Mouse (Mus musculus) brown adipose tissue, adult 24 weeks (tissue): ENCODE measurements around the gene Anxa7. TPM values are rescaled to one million over a fixed set of nuclear protein-coding genes. Genes with fewer than 3 reads are reported as not detected.

Experiments used
- H3K27ac ChIP-seq: fragments of 200-500 bp; replicated peaks from 2 replicates; pipeline ENCODE4 v1.5.1; 2012; ENCODE audit warnings: low read depth, mild to moderate bottlenecking, low read length
- H3K4me1 ChIP-seq: fragments of 200-500 bp; 2 replicates; pipeline ENCODE4 v1.6.1; 2012; ENCODE audit warnings: low read length, mixed read lengths; ENCODE audit not compliant: control insufficient read depth, insufficient read depth, insufficient read length
- H3K4me3 ChIP-seq: fragments of 200-500 bp; 2 replicates; pipeline ENCODE4 v1.5.1; 2012; ENCODE audit warnings: low read depth, mild to moderate bottlenecking, low read length, moderate library complexity; ENCODE audit not compliant: insufficient read depth
- polyA plus RNA-seq: library from polyadenylated mRNA; stranded (reverse); fragments of >200 nt; gene quantifications from 2 replicates; pipeline ENCODE4 v1.2.4, GENCODE M21; 2012; ENCODE audit not compliant: missing spikeins, insufficient read depth, insufficient read length

Anxa7 gene
- polyA plus RNA-seq, result 77.1 and 98.1 TPM in 2 replicates

GRCm38 (mm10) chr14:20479291-20480194 lies at the start of gene Anxa7:
Anxa7 (minus strand) TSS chr14:20480133.
- peaks cover 3% of the 10 kb centered on the region for H3K4me1 ChIP-seq
- H3K4me3 ChIP-seq, result peak within 1 kb of the TSS; percentile 83

GRCm38 (mm10) chr14:20529643-20530042 lies 49.7 kb upstream of the Anxa7 start:
- H3K4me1 ChIP-seq, result no peaks in the 10 kb centered on the region
- no peak overlapping the region for H3K4me3 ChIP-seq
- no peak overlapping the region for H3K27ac ChIP-seq

More at GRCm38 (mm10) chr14:20479291-20480194, at the start of gene Anxa7:
- H3K27ac ChIP-seq, result peak within 1 kb of the TSS; percentile 93

GRCm38 (mm10) chr14:20520179-20520578 lies 40.2 kb upstream of the Anxa7 start:
- H3K4me3 ChIP-seq, result no peak overlapping the region
- H3K27ac ChIP-seq, result no peak overlapping the region
- no peaks in the 10 kb centered on the region; the same call in 1 of the 2 replicates for H3K4me1 ChIP-seq

GRCm38 (mm10) chr14:20508424-20508823 lies 28.5 kb upstream of the Anxa7 start:
- no peak overlapping the region for H3K4me3 ChIP-seq
- H3K4me1 ChIP-seq, result no peaks in the 10 kb centered on the region
- no peak overlapping the region for H3K27ac ChIP-seq

- H3K4me3 ChIP-seq, result no peak overlapping the region
- H3K4me1 ChIP-seq, result no peaks in the 10 kb centered on the region
- H3K27ac ChIP-seq, result no peak overlapping the region
These were observed 23.0 kb upstream of the Anxa7 start for GRCm38 (mm10) chr14:20502966-20503365.

GRCm38 (mm10) chr14:20499982-20500381 lies 20.0 kb upstream of the Anxa7 start:
- Histone ChIP-seq H3K4me1 (no peaks in the 10 kb centered on the region), H3K27ac (no peak overlapping the region), H3K4me3 (no peak overlapping the region)

GRCm38 (mm10) chr14:20496603-20497002 lies 16.7 kb upstream of the Anxa7 start, which contains the start of gene Mss51:
Mss51 (minus strand) TSS chr14:20496901.
- H3K27ac ChIP-seq, result no peak within 1 kb of the TSS
- no peak within 1 kb of the TSS for H3K4me3 ChIP-seq

GRCm38 (mm10) chr14:20486031-20486430 lies 6.1 kb upstream of the Anxa7 start:
- Histone ChIP-seq H3K27ac (no peak overlapping the region), H3K4me3 (no peak overlapping the region), H3K4me1 (no peaks in the 10 kb centered on the region)

More at GRCm38 (mm10) chr14:20496603-20497002, 16.7 kb upstream of the Anxa7 start, which contains the start of gene Mss51:
- H3K4me1 ChIP-seq, result no peaks in the 10 kb centered on the region

- Histone ChIP-seq H3K4me1 (peaks cover 3% of the 10 kb centered on the region), H3K27ac (no peak overlapping the region), H3K4me3 (no peak overlapping the region)
These were observed 2.3 kb upstream of the Anxa7 start for GRCm38 (mm10) chr14:20482051-20482751.

GRCm38 (mm10) chr14:20481211-20481610 lies 1.3 kb upstream of the Anxa7 start:
- Histone ChIP-seq H3K4me1 (peaks cover 3% of the 10 kb centered on the region), H3K27ac (no peak overlapping the region), H3K4me3 (no peak overlapping the region)

- H3K4me1 ChIP-seq, result peaks cover 3% of the 10 kb centered on the region
- H3K27ac ChIP-seq, result peak overlapping the region; percentile 93
- peak overlapping the region; percentile 83 for H3K4me3 ChIP-seq
These were observed 254 bp upstream of the Anxa7 start for GRCm38 (mm10) chr14:20480195-20480579.

- Histone ChIP-seq H3K4me1 (peaks cover 3% of the 10 kb centered on the region), H3K4me3 (peak overlapping the region; percentile 83), H3K27ac (peak overlapping the region; percentile 93)
These were observed 1.1 kb downstream of the Anxa7 start for GRCm38 (mm10) chr14:20478801-20479200.

- H3K27ac ChIP-seq, result peak overlapping the region; percentile 88
- peaks cover 3% of the 10 kb centered on the region for H3K4me1 ChIP-seq
- H3K4me3 ChIP-seq, result peak overlapping the region; percentile 83
These were observed 1.5 kb downstream of the Anxa7 start for GRCm38 (mm10) chr14:20478385-20478784.

- Histone ChIP-seq H3K4me3 (no peak overlapping the region), H3K4me1 (peaks cover 3% of the 10 kb centered on the region), H3K27ac (0 out of 2 replicates have a peak overlapping the region, but pooled peaks have one; percentile 7)
These were observed 2.5 kb downstream of the Anxa7 start for GRCm38 (mm10) chr14:20477261-20478025.

- H3K4me3 ChIP-seq, result no peak overlapping the region
- no peak overlapping the region for H3K27ac ChIP-seq
- no peaks in the 10 kb centered on the region for H3K4me1 ChIP-seq
These were observed 19.7 kb downstream of the Anxa7 start for GRCm38 (mm10) chr14:20460216-20460615.
